Mouse (Mus musculus): ENCODE data around the gene Dlg2. TPM values are rescaled to one million over a fixed set of nuclear protein-coding genes. Genes with fewer than 3 reads are reported as not detected.

The Dlg2 gene
- 1.2 TPM for polyA plus RNA-seq (2014; fragmentation: Illumina TruSeq; extraction: RNeasy Lipid Tissue Mini Kit (QIAGEN cat#74804); ENCODE audit: low read depth, low replicate concordance)

GRCm38 (mm10) chr7:90476313-90477245 lies at the start of gene Dlg2:
TSS of gene Dlg2 (plus strand) at chr7:90476672.

DNA sequence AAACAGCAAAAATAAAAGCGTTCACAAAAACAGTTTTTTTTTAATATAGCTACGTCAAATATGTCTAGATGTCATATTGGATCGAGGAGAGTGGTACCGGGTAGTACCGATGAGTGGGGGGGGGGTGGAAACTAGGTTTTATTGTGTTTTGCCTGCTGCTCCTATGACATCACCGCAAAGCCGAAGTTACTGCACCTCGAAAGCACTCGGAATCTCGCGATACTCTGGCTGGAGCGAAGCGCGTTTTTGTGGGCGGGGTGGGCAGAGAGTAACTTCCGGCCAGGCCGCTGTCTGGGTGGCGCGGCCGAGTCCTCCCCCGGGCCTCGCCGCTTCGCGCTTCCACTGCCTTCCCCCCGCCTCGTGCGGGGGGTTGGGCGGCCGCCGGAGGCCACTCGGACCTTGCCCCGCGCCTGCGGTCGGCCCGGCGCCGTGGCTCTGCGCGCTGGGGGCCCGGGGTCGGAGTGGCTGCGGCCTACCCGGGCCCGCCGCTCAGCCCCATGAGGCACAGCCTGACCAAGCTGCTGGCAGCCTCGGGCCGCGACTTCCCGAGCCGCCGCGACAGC lies 33.9 kb upstream of the Dlg2 start, which contains the start of gene Crebzf:
TSS of gene Crebzf (plus strand) at position 212 of the 563 bp plus-strand sequence.

DNA sequence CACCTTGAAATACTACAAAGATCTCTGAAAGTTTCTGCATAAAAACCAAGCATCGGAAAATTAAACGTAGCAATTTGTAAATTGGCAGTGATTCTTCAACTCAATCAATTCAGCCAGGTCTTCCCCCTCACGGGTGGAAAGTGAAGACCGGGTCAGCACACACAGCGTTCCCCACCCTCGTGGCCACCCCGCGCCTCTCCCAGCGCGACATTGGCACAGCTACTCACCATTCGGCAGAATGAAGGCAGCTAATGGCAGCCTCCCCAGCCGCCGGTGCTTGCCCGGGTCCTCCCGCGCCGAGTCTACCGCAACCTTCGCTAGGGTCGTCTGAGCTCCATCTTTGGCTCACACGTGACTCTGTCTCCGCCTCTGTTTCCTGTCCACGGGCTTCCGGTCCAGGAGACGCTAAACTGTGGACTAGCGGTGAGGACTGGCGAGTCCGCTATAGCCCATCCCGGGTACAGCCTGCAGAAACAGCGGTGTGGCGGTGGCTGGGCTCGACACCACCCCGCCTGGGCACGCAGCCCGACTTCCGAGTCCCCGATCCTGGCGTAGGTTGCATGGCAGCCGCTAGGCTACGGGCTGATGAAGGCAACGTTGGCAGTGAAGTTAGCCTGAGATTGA lies 19.5 kb upstream of the Dlg2 start, which contains the start of gene Tmem126a:
TSS of gene Tmem126a (minus strand) at position 385 of the 624 bp plus-strand sequence.

DNA sequence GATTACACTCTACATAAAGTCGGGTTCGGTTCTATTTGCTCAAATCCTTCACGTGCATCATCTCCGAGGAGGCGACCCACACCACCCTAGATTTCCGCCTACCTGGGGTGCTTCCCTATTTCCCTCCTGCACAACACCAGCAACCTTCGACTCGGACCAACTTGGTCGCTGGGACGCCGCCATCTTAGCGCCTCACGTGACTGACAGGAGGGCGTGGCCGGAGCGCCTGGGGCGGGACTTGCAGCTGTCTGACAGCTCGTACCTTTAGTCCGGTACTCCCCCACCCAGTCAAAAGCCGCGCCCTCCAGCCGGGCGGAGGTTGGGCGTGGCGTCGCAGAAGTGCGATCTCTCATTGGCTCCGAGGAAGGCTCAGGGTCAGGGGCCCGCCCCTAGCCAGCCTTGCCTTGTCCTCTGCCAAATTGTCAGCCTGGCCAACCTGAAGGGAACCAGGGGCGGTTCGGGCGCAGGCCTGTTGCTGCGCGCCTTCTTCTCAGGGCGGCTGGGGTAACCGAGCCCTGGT lies 619 bp upstream of the Dlg2 start, which contains the start of gene Tmem126b:
TSS of gene Tmem126b (minus strand) at position 209 of the 520 bp plus-strand sequence.

Other genes with a start within 250 kb of the Dlg2 start
- gene Ccdc83, start 210.9 kb upstream of the Dlg2 start, polyA plus RNA-seq (2014; fragmentation: Illumina TruSeq; extraction: RNeasy Lipid Tissue Mini Kit (QIAGEN cat#74804); ENCODE audit: low read depth, low replicate concordance) = 0.34 TPM
- gene Sytl2, start 174.4 kb upstream of the Dlg2 start, polyA plus RNA-seq (2014; fragmentation: Illumina TruSeq; extraction: RNeasy Lipid Tissue Mini Kit (QIAGEN cat#74804); ENCODE audit: low read depth, low replicate concordance) = 5.3 TPM
- gene Ccdc89, start 50.1 kb upstream of the Dlg2 start, polyA plus RNA-seq (2014; fragmentation: Illumina TruSeq; extraction: RNeasy Lipid Tissue Mini Kit (QIAGEN cat#74804); ENCODE audit: low read depth, low replicate concordance) = not detected
- 31.3 TPM for gene Crebzf, start 33.9 kb upstream of the Dlg2 start, polyA plus RNA-seq (2014; fragmentation: Illumina TruSeq; extraction: RNeasy Lipid Tissue Mini Kit (QIAGEN cat#74804); ENCODE audit: low read depth, low replicate concordance)
- 183 TPM for gene Tmem126a, start 19.4 kb upstream of the Dlg2 start, polyA plus RNA-seq (2014; fragmentation: Illumina TruSeq; extraction: RNeasy Lipid Tissue Mini Kit (QIAGEN cat#74804); ENCODE audit: low read depth, low replicate concordance)
- gene Tmem126b, start 671 bp upstream of the Dlg2 start, polyA plus RNA-seq (2014; fragmentation: Illumina TruSeq; extraction: RNeasy Lipid Tissue Mini Kit (QIAGEN cat#74804); ENCODE audit: low read depth, low replicate concordance) = 34.6 TPM